Mouse (Mus musculus) brain, embryonic 14.5 days (tissue): Measurements from ENCODE around the gene Dusp9. TPM values are rescaled to one million over a fixed set of nuclear protein-coding genes. Genes with fewer than 3 reads are reported as not detected.
A peak's percentile ranks its signal among the peaks of the same experiment; 100 is the strongest.

Source experiments
- DNase-seq: peaks from one replicate; pipeline ENCODE4 v3.0.0-alpha.2; 2011; ENCODE audit warnings: low read depth
- CTCF ChIP-seq: fragments of 200-500 bp; IDR thresholded peaks from 2 replicates; pipeline ENCODE4 v1.5.1; 2012; ENCODE audit warnings: inconsistent platforms, mild to moderate bottlenecking, moderate library complexity, borderline replicate concordance; ENCODE audit not compliant: insufficient read depth, insufficient read length; ENCODE audit errors: extremely low read depth
- POLR2A ChIP-seq: fragments of 200-500 bp; IDR thresholded peaks from 2 replicates; pipeline ENCODE4 v1.6.1; 2012; ENCODE audit warnings: mild to moderate bottlenecking, inconsistent platforms, borderline replicate concordance; ENCODE audit not compliant: poor library complexity, insufficient read depth, insufficient read length, severe bottlenecking; ENCODE audit errors: extremely low read depth
- polyA plus RNA-seq: library from polyadenylated mRNA; depleted of rRNA; stranded (reverse); fragments of >200 nt; gene quantifications from 2 replicates; pipeline ENCODE4 v1.2.3, GENCODE M21; 2012

The Dusp9 gene
- polyA plus RNA-seq, 1 experiment, result 1.5 TPM

- no peak for TF ChIP-seq CTCF
- TF ChIP-seq POLR2A, result no peak
- no peak for DNase-seq
Measured at GRCm38 (mm10) chrX:73637415-73637814, 1.8 kb upstream of the Dusp9 start.

- DNase-seq, result peak; percentile 12
- TF ChIP-seq CTCF (no peak), POLR2A (no peak)
Measured at GRCm38 (mm10) chrX:73639901-73640469, 766 bp downstream of the Dusp9 start.

GRCm38 (mm10) chrX:73645121-73645520 lies 5.9 kb downstream of the Dusp9 start:
- no peak for DNase-seq
- TF ChIP-seq POLR2A, result no peak
- no peak for TF ChIP-seq CTCF

- no peak for DNase-seq
- TF ChIP-seq CTCF (no peak), POLR2A (no peak)
Measured at GRCm38 (mm10) chrX:73650869-73651268, 11.7 kb downstream of the Dusp9 start.

GRCm38 (mm10) chrX:73653392-73653791 lies 14.2 kb downstream of the Dusp9 start:
- no peak for TF ChIP-seq POLR2A
- TF ChIP-seq CTCF, result no peak
- no peak for DNase-seq

- no peak for TF ChIP-seq POLR2A
- peak; percentile 91 for TF ChIP-seq CTCF
- peak; percentile 78 for DNase-seq
Measured at GRCm38 (mm10) chrX:73654177-73654576, 15.0 kb downstream of the Dusp9 start.

GRCm38 (mm10) chrX:73655529-73655928 lies 16.3 kb downstream of the Dusp9 start:
- DNase-seq, result no peak
- TF ChIP-seq CTCF, result peak; percentile 48; the same call in 1 of the 2 replicates
- TF ChIP-seq POLR2A, result no peak

- DNase-seq, result no peak
Measured at GRCm38 (mm10) chrX:73658391-73658790, 19.2 kb downstream of the Dusp9 start.

GRCm38 (mm10) chrX:73658936-73659574 lies 19.8 kb downstream of the Dusp9 start:
- no peak for TF ChIP-seq POLR2A
- no peak for TF ChIP-seq CTCF
- DNase-seq, result no peak

More at GRCm38 (mm10) chrX:73658391-73658790, 19.2 kb downstream of the Dusp9 start:
- TF ChIP-seq POLR2A (no peak), CTCF (no peak)

GRCm38 (mm10) chrX:73659575-73660283 lies 20.5 kb downstream of the Dusp9 start, which contains the start of gene Pnck:
TSS of gene Pnck (minus strand) at chrX:73660117.
- peak; percentile 59 for DNase-seq
- no peak for TF ChIP-seq POLR2A
- TF ChIP-seq CTCF, result no peak

GRCm38 (mm10) chrX:73660284-73660665 lies 21.1 kb downstream of the Dusp9 start:
- no peak for TF ChIP-seq POLR2A
- no peak for TF ChIP-seq CTCF
- DNase-seq, result no peak
